ENCODE assay signal across 23 mouse cellular contexts in genomic region chr11:102566290-102566689, GRCm38 (mm10). TPM values are rescaled to one million over a fixed set of nuclear protein-coding genes. Genes with fewer than 3 reads are reported as not detected.
DNase-seq lines count a peak whose midpoint lies in the region; ATAC-seq and TF ChIP-seq lines count a peak whose summit lies in the region.
"Had no signal": no experiment of that assay in that cellular context is flagged by ENCODE, and none has a peak within 500 bp of the region (broad histone marks: within the 10 kb centered on the region; RNA-seq: fewer than 3 reads in every experiment).

No protein-coding gene starts in this region.

- no peak for TF ChIP-seq CTCF in heart, adult 2 months (IDR thresholded peaks at IDR 0.05)
- TF ChIP-seq CTCF in MEL (IDR thresholded peaks at IDR 0.05 in 2 of 3, conservative IDR thresholded peaks at IDR 0.05 in 1 of 3; ENCODE audit: control insufficient read depth in 1 of 3, insufficient read depth in 1 of 3, low read depth in 2 of 3, low read length in 3 of 3, poor library complexity in 1 of 3, severe bottlenecking in 1 of 3) = no peak; a peak in 1 of 6 replicates

- DNase-seq in heart, adult 2 months = no peak
- DNase-seq in liver = no peak
- no peak for DNase-seq in liver, embryonic 13.5 days
- DNase-seq in liver, embryonic 11.5 days (ENCODE audit: low spot score) = no peak
- peak; percentile 60 for DNase-seq in MEL (ENCODE audit: low read depth, low spot score)
- DNase-seq in kidney, postnatal 25 days = no peak
- DNase-seq: adrenal gland, adult 2 months; adrenal gland, adult 8-10 months; adrenal gland, postnatal 10 days; adrenal gland, postnatal 14 days; adrenal gland, postnatal 25 days; adrenal gland, postnatal 36 days; B cell, adult 2 months; cerebellum, adult 11 months; cerebellum, adult 11-12 months; cerebellum, adult 18-20 months had no signal

- no peak overlapping the region for H3K4me3 ChIP-seq in heart, embryonic 13.5 days
- no peak overlapping the region for H3K4me3 ChIP-seq in heart, adult 2 months
- H3K4me3 ChIP-seq in liver, embryonic 12.5 days = no peak overlapping the region
- no peak overlapping the region for H3K4me3 ChIP-seq in liver, embryonic 13.5 days (replicated peaks)
- H3K4me3 ChIP-seq in liver, embryonic 11.5 days (ENCODE audit: low read depth, low read length) = no peak overlapping the region
- H3K4me3 ChIP-seq in MEL (ENCODE audit: control insufficient read depth in 1 of 2, insufficient read depth in 1 of 2, low read depth in 2 of 2, low read length in 2 of 2) = peak overlapping the region in 1 of 2 experiments; percentile 61; a peak in 2 of 4 replicates

- TF ChIP-seq EP300 in heart, adult 2 months (IDR thresholded peaks at IDR 0.05; ENCODE audit: insufficient read depth, low read depth, low read length) = no peak
- TF ChIP-seq EP300 in MEL (IDR thresholded peaks at IDR 0.05; ENCODE audit: low read depth in 1 of 2, low read length in 2 of 2) = 0 out of 4 replicates have a peak, but pooled peaks of 1 of the 2 experiments have one; percentile 18

- no peaks in the 10 kb centered on the region for H3K79me2 ChIP-seq in heart, adult 2 months (replicated peaks; ENCODE audit: control insufficient read depth, insufficient read depth, low read length)
- peaks cover 2% of the 10 kb centered on the region; the same call in 1 of the 2 replicates for H3K79me2 ChIP-seq in MEL (ENCODE audit: control insufficient read depth, insufficient read depth, low read length, poor library complexity)

- intact Hi-C loops in heart, adult 2 months (cut with DNase I) = no loop called here

- H3K4me2 ChIP-seq in heart, embryonic 13.5 days = no peak overlapping the region
- peak overlapping the region; percentile 62; the same call in 1 of the 2 replicates for H3K4me2 ChIP-seq in liver, embryonic 12.5 days
- no peak overlapping the region for H3K4me2 ChIP-seq in liver, embryonic 13.5 days
- H3K4me2 ChIP-seq in liver, embryonic 11.5 days = no peak overlapping the region

- no peak for ATAC-seq in heart, embryonic 13.5 days (ENCODE audit: extremely low read depth, insufficient number of reproducible peaks, low FRiP score, low TSS enrichment)
- no peak for ATAC-seq in liver, embryonic 12.5 days
- ATAC-seq in liver, embryonic 13.5 days (ENCODE audit: low read depth) = no peak
- no peak for ATAC-seq in liver, embryonic 11.5 days (replicated peaks; ENCODE audit: low FRiP score)
- ATAC-seq: activated CD4-positive, CD25-positive, alpha-beta regulatory T cell, adult 4 months; CD4-positive, CD25-positive, alpha-beta regulatory T cell, adult 4 months; Patski had no signal

- no peak for TF ChIP-seq RAD21 in MEL (IDR thresholded peaks at IDR 0.05; ENCODE audit: low read depth, low read length)

- H3K9ac ChIP-seq in heart, embryonic 13.5 days = no peak overlapping the region
- H3K9ac ChIP-seq in heart, adult 2 months (ENCODE audit: low read depth, low read length) = no peak overlapping the region
- no peak overlapping the region for H3K9ac ChIP-seq in liver, embryonic 12.5 days
- no peak overlapping the region for H3K9ac ChIP-seq in liver, embryonic 13.5 days
- no peak overlapping the region for H3K9ac ChIP-seq in liver, embryonic 11.5 days (ENCODE audit: low read depth, low read length)
- H3K9ac ChIP-seq in MEL (ENCODE audit: control insufficient read depth, low read depth, low read length, poor library complexity, severe bottlenecking) = peak overlapping the region; percentile 84

- WGBS in heart, embryonic 13.5 days = 97% methylated on average over 1 of the region's 1 CpGs
- 100% methylated on average over 1 of the region's 1 CpGs for WGBS in heart, adult 2 months
- WGBS in liver, embryonic 12.5 days (ENCODE audit: insufficient replicate concordance) = 85% methylated on average over 1 of the region's 1 CpGs
- 94% methylated on average over 1 of the region's 1 CpGs for WGBS in liver, embryonic 13.5 days (ENCODE audit: insufficient replicate concordance)
- 92% methylated on average over 1 of the region's 1 CpGs for WGBS in liver, embryonic 11.5 days

- no peak for TF ChIP-seq POLR2A in heart, adult 2 months (IDR thresholded peaks at IDR 0.05; ENCODE audit: insufficient read depth, low read depth, low read length)
- TF ChIP-seq POLR2A in MEL (IDR thresholded peaks at IDR 0.05; ENCODE audit: control insufficient read depth in 1 of 2, insufficient read depth in 1 of 2, low read depth in 1 of 2, low read length in 2 of 2, poor library complexity in 1 of 2) = no peak

- peaks cover 7% of the 10 kb centered on the region for H3K4me1 ChIP-seq in heart, embryonic 13.5 days
- H3K4me1 ChIP-seq in heart, adult 2 months (ENCODE audit: control insufficient read depth, insufficient read depth, low read length) = no peaks in the 10 kb centered on the region
- H3K4me1 ChIP-seq in liver, embryonic 12.5 days = peaks cover 20% of the 10 kb centered on the region
- peaks cover 18% of the 10 kb centered on the region for H3K4me1 ChIP-seq in liver, embryonic 13.5 days (replicated peaks)
- H3K4me1 ChIP-seq in liver, embryonic 11.5 days (replicated peaks; ENCODE audit: control insufficient read depth, insufficient read depth, low read length) = peaks cover 5% of the 10 kb centered on the region
- peaks cover 15 to 21% of the 10 kb centered on the region in 2 experiments for H3K4me1 ChIP-seq in MEL (ENCODE audit: control insufficient read depth in 1 of 2, insufficient read depth in 2 of 2, low read length in 2 of 2)

- H3K27ac ChIP-seq in heart, embryonic 13.5 days (replicated peaks) = 0 out of 2 replicates have a peak overlapping the region, but pooled peaks have one; percentile 70
- H3K27ac ChIP-seq in heart, adult 2 months = no peak overlapping the region
- H3K27ac ChIP-seq in liver, embryonic 12.5 days = peak overlapping the region; percentile 89; the same call in 1 of the 2 replicates
- H3K27ac ChIP-seq in liver, embryonic 13.5 days = peak overlapping the region; percentile 84; the same call in 1 of the 2 replicates
- no peak overlapping the region for H3K27ac ChIP-seq in liver, embryonic 11.5 days (ENCODE audit: low read depth, low read length)
- H3K27ac ChIP-seq in MEL (ENCODE audit: control insufficient read depth, low read depth, low read length) = peak overlapping the region; percentile 98

- H3K36me3 ChIP-seq in heart, embryonic 13.5 days = no peaks in the 10 kb centered on the region
- no peaks in the 10 kb centered on the region for H3K36me3 ChIP-seq in heart, adult 2 months (ENCODE audit: control insufficient read depth, insufficient read depth, low read length)
- no peaks in the 10 kb centered on the region for H3K36me3 ChIP-seq in liver, embryonic 12.5 days
- no peaks in the 10 kb centered on the region for H3K36me3 ChIP-seq in liver, embryonic 13.5 days
- H3K36me3 ChIP-seq in liver, embryonic 11.5 days (ENCODE audit: control insufficient read depth, insufficient read depth, low read length) = no peaks in the 10 kb centered on the region
- peaks cover 0 to 25% of the 10 kb centered on the region in 2 experiments; a peak in 2 of 4 replicates for H3K36me3 ChIP-seq in MEL (ENCODE audit: control insufficient read depth in 1 of 2, insufficient read depth in 2 of 2, low read length in 2 of 2)
- H3K36me3 ChIP-seq: G1E had no signal

- no peaks in the 10 kb centered on the region for H3K9me3 ChIP-seq in heart, embryonic 13.5 days
- H3K9me3 ChIP-seq in liver, embryonic 12.5 days (replicated peaks) = no peaks in the 10 kb centered on the region
- H3K9me3 ChIP-seq in liver, embryonic 13.5 days (replicated peaks) = no peaks in the 10 kb centered on the region
- H3K9me3 ChIP-seq in liver, embryonic 11.5 days (ENCODE audit: control insufficient read depth, low read length) = no peaks in the 10 kb centered on the region
- H3K9me3 ChIP-seq in MEL (replicated peaks; ENCODE audit: insufficient read depth, low read length) = no peaks in the 10 kb centered on the region
- H3K9me3 ChIP-seq: G1E had no signal

- H3K27me3 ChIP-seq in heart, embryonic 13.5 days (replicated peaks) = no peaks in the 10 kb centered on the region
- H3K27me3 ChIP-seq in heart, adult 2 months (ENCODE audit: control insufficient read depth, insufficient read depth, low read length) = no peaks in the 10 kb centered on the region
- H3K27me3 ChIP-seq in liver, embryonic 12.5 days (replicated peaks) = no peaks in the 10 kb centered on the region
- H3K27me3 ChIP-seq in liver, embryonic 13.5 days = no peaks in the 10 kb centered on the region
- H3K27me3 ChIP-seq in liver, embryonic 11.5 days (replicated peaks; ENCODE audit: control insufficient read depth, insufficient read depth, low read length) = no peaks in the 10 kb centered on the region
- no peaks in the 10 kb centered on the region for H3K27me3 ChIP-seq in MEL (ENCODE audit: control insufficient read depth in 1 of 2, insufficient read depth in 2 of 2, low read length in 2 of 2)

RNA-seq across cellular contexts. Expression of gene Gpatch8, which starts 10.1 kb away (rescaled TPM):
- polyA plus RNA-seq in heart, embryonic 13.5 days (2015; fragmentation: Nextera tagmentation; extraction: Ambion mirVana) = 36.1 and 39.0 TPM in 2 replicates
- 10 to 100 TPM; 14.8 to 18.0 TPM for total RNA-seq in heart, adult 2 months (2021)
- 11.7 and 16.8 TPM in 2 replicates for polyA plus RNA-seq in heart, adult 2 months (2012; rRNA removed)
- 25.8 and 26.5 TPM in 2 replicates for polyA plus RNA-seq in liver, embryonic 12.5 days (2016; fragmentation: Nextera tagmentation; extraction: Ambion mirVana)
- polyA plus RNA-seq in liver, embryonic 13.5 days (2015; fragmentation: Nextera tagmentation; extraction: Ambion mirVana) = 18.0 and 22.6 TPM in 2 replicates
- polyA plus RNA-seq in liver, embryonic 11.5 days (2014; fragmentation: Nextera tagmentation; extraction: Ambion mirVana) = 30.0 and 35.4 TPM in 2 replicates
- 17.9 and 20.3 TPM in 2 replicates for total RNA-seq in MEL (2012; rRNA removed)
- polyA plus RNA-seq in MEL (2012; ENCODE audit: insufficient read depth in 1 of 2, insufficient read length in 2 of 2, low read depth in 1 of 2, low replicate concordance in 2 of 2, missing spikeins in 1 of 2) = 10 to 100 TPM; 25.8 to 29.7 TPM

RNA-seq across cellular contexts. Expression of gene Gm11627, which starts 13.0 kb away (rescaled TPM):
- polyA plus RNA-seq in heart, embryonic 13.5 days (2015; fragmentation: Nextera tagmentation; extraction: Ambion mirVana) = 10.5 and 13.8 TPM in 2 replicates
- 1 to 10 TPM; 1.2 to 1.5 TPM for total RNA-seq in heart, adult 2 months (2021)
- 4.0 and 4.9 TPM in 2 replicates for polyA plus RNA-seq in heart, adult 2 months (2012; rRNA removed)
- 0.51 and 0.96 TPM in 2 replicates for polyA plus RNA-seq in liver, embryonic 12.5 days (2016; fragmentation: Nextera tagmentation; extraction: Ambion mirVana)
- polyA plus RNA-seq in liver, embryonic 13.5 days (2015; fragmentation: Nextera tagmentation; extraction: Ambion mirVana) = 0.68 and 0.94 TPM in 2 replicates
- polyA plus RNA-seq in liver, embryonic 11.5 days (2014; fragmentation: Nextera tagmentation; extraction: Ambion mirVana) = 1.2 and 1.4 TPM in 2 replicates
- total RNA-seq in MEL (2012; rRNA removed) = 0.33 and 0.35 TPM in 2 replicates
- under 1 TPM in 1 of 2 experiments, not detected in 1; 0.13 TPM for polyA plus RNA-seq in MEL (2012; ENCODE audit: insufficient read depth in 1 of 2, insufficient read length in 2 of 2, low read depth in 1 of 2, low replicate concordance in 2 of 2, missing spikeins in 1 of 2)
- total RNA-seq: adrenal gland, adult 18-20 months; adrenal gland, postnatal 25 days; G1E had no signal
- polyA plus RNA-seq: activated CD4-positive, CD25-positive, alpha-beta regulatory T cell, adult 4 months; adrenal gland, adult 2 months; CD4-positive, CD25-positive, alpha-beta regulatory T cell, adult 4 months; G1E; Patski had no signal

RNA-seq across cellular contexts. Expression of gene Fzd2, which starts 37.9 kb away (rescaled TPM):
- polyA plus RNA-seq in heart, embryonic 13.5 days (2015; fragmentation: Nextera tagmentation; extraction: Ambion mirVana) = 19.1 and 22.0 TPM in 2 replicates
- total RNA-seq in heart, adult 2 months (2021) = 1 to 10 TPM; 2.6 to 2.8 TPM
- 7.2 and 10.0 TPM in 2 replicates for polyA plus RNA-seq in heart, adult 2 months (2012; rRNA removed)
- 3.5 and 4.7 TPM in 2 replicates for polyA plus RNA-seq in liver, embryonic 12.5 days (2016; fragmentation: Nextera tagmentation; extraction: Ambion mirVana)
- 0.99 and 1.1 TPM in 2 replicates for polyA plus RNA-seq in liver, embryonic 13.5 days (2015; fragmentation: Nextera tagmentation; extraction: Ambion mirVana)
- polyA plus RNA-seq in liver, embryonic 11.5 days (2014; fragmentation: Nextera tagmentation; extraction: Ambion mirVana) = 8.4 and 9.0 TPM in 2 replicates
- total RNA-seq in MEL (2012; rRNA removed) = not detected in 2 replicates
- polyA plus RNA-seq in MEL (2012; ENCODE audit: insufficient read depth in 1 of 2, insufficient read length in 2 of 2, low read depth in 1 of 2, low replicate concordance in 2 of 2, missing spikeins in 1 of 2) = not detected
- total RNA-seq: G1E had no signal
- polyA plus RNA-seq: activated CD4-positive, CD25-positive, alpha-beta regulatory T cell, adult 4 months; CD4-positive, CD25-positive, alpha-beta regulatory T cell, adult 4 months; G1E had no signal

Comparison
In these comparisons a context has a peak if more than half of its experiments do, and no peak if none do; other contexts are left out.
1. H3K27ac ChIP-seq: peak in heart, embryonic 13.5 days (single experiment), liver, embryonic 12.5 days (single experiment), liver, embryonic 13.5 days (single experiment) and MEL (single experiment); none in heart, adult 2 months (single experiment) and liver, embryonic 11.5 days (single experiment).